Mouse (Mus musculus) neural tube, embryonic 15.5 days (tissue): Measurements from ENCODE around the gene Mkrn2. TPM values are rescaled to one million over a fixed set of nuclear protein-coding genes. Genes with fewer than 3 reads are reported as not detected.

Experiments used
- ATAC-seq: fragments of 200-750 bp; cut with Nextera tagmentation; 2 replicates; pipeline ENCODE4 v1.8.0; 2017; ENCODE audit warnings: mild to moderate bottlenecking, moderate TSS enrichment, moderate library complexity; ENCODE audit not compliant: low FRiP score
- H3K27ac ChIP-seq: fragments of 300-500 bp; sonication (generic); replicated peaks from 2 replicates; pipeline ENCODE4 v1.5.1; 2015; ENCODE audit warnings: mild to moderate bottlenecking, inconsistent platforms
- H3K27me3 ChIP-seq: fragments of 300-500 bp; sonication (generic); replicated peaks from 2 replicates; pipeline ENCODE4 v1.6.1; 2015; ENCODE audit warnings: inconsistent platforms
- H3K36me3 ChIP-seq: fragments of 300-500 bp; sonication (generic); 2 replicates; pipeline ENCODE4 v1.6.1; 2015; ENCODE audit warnings: inconsistent platforms
- H3K4me1 ChIP-seq: fragments of 300-500 bp; sonication (generic); 2 replicates; pipeline ENCODE4 v1.6.1; 2015; ENCODE audit warnings: inconsistent platforms
- H3K4me2 ChIP-seq: fragments of 300-500 bp; sonication (generic); 2 replicates; pipeline ENCODE4 v1.6.1; 2015; ENCODE audit warnings: inconsistent platforms, mild to moderate bottlenecking, moderate library complexity
- H3K4me3 ChIP-seq: fragments of 300-500 bp; sonication (generic); replicated peaks from 2 replicates; pipeline ENCODE4 v1.5.1; 2015; ENCODE audit warnings: mild to moderate bottlenecking, inconsistent platforms
- H3K9ac ChIP-seq: fragments of 300-500 bp; sonication (generic); replicated peaks from 2 replicates; pipeline ENCODE4 v1.6.1; 2015; ENCODE audit warnings: mild to moderate bottlenecking, inconsistent platforms
- H3K9me3 ChIP-seq: fragments of 300-500 bp; sonication (generic); replicated peaks from 2 replicates; pipeline ENCODE4 v1.6.1; 2016; ENCODE audit warnings: inconsistent platforms
- WGBS: fragments of 180-500 bp; shearing (Covaris S2); methylation state at CpG from one replicate; pipeline ENCODE4 v1.1.7; 2015; ENCODE audit warnings: mixed read lengths; 5-methylcytosine and 5-hydroxymethylcytosine counted together
- polyA plus RNA-seq: library from polyadenylated mRNA; unstranded; fragments of >200 nt; fragmentation: Nextera tagmentation; extraction: Ambion mirVana; gene quantifications from 2 replicates; pipeline ENCODE4 v1.2.1, GENCODE M21; 2015

Gene Mkrn2
- polyA plus RNA-seq, 1 experiment from 2014 or later = 37.7 TPM

GRCm38 (mm10) chr6:115583430-115584125 is 18.1 kb upstream of the Mkrn2 start:
- Histone ChIP-seq H3K27ac (no peak overlapping the region), H3K9me3 (no peaks in the 10 kb centered on the region), H3K9ac (no peak overlapping the region), H3K27me3 (no peaks in the 10 kb centered on the region), H3K36me3 (peaks cover 25% of the 10 kb centered on the region), H3K4me2 (no peak overlapping the region), H3K4me1 (no peaks in the 10 kb centered on the region), H3K4me3 (no peak overlapping the region)
- WGBS = 78% methylated on average over 6 of the region's 6 CpGs
- ATAC-seq = no peak

GRCm38 (mm10) chr6:115584176-115584575 is 17.5 kb upstream of the Mkrn2 start:
- 82% methylated on average over 3 of the region's 3 CpGs for WGBS
- no peak overlapping the region for H3K9ac ChIP-seq

GRCm38 (mm10) chr6:115586321-115586720 is 15.4 kb upstream of the Mkrn2 start:
- Histone ChIP-seq H3K36me3 (peaks cover 5% of the 10 kb centered on the region; the same call in 1 of the 2 replicates), H3K27me3 (no peaks in the 10 kb centered on the region), H3K27ac (no peak overlapping the region), H3K4me1 (no peaks in the 10 kb centered on the region), H3K9me3 (no peaks in the 10 kb centered on the region), H3K9ac (no peak overlapping the region), H3K4me3 (no peak overlapping the region), H3K4me2 (no peak overlapping the region)
- 90% methylated on average over 10 of the region's 10 CpGs for WGBS
- no peak for ATAC-seq

More at GRCm38 (mm10) chr6:115584176-115584575, 17.5 kb upstream of the Mkrn2 start:
- H3K27ac ChIP-seq = no peak overlapping the region
- ATAC-seq = no peak
- H3K27me3 ChIP-seq = no peaks in the 10 kb centered on the region
- no peaks in the 10 kb centered on the region for H3K9me3 ChIP-seq
- H3K4me1 ChIP-seq = no peaks in the 10 kb centered on the region
- H3K4me2 ChIP-seq = no peak overlapping the region
- H3K4me3 ChIP-seq = no peak overlapping the region
- H3K36me3 ChIP-seq = peaks cover 20% of the 10 kb centered on the region

- no peak overlapping the region for H3K9ac ChIP-seq
- no peak overlapping the region for H3K27ac ChIP-seq
- no peaks in the 10 kb centered on the region for H3K36me3 ChIP-seq
- WGBS = 93% methylated on average over 19 of the region's 19 CpGs
- H3K9me3 ChIP-seq = no peaks in the 10 kb centered on the region
- no peak for ATAC-seq
- H3K4me3 ChIP-seq = no peak overlapping the region
- no peaks in the 10 kb centered on the region for H3K4me1 ChIP-seq
- H3K27me3 ChIP-seq = no peaks in the 10 kb centered on the region
- H3K4me2 ChIP-seq = no peak overlapping the region
These were observed 9.9 kb upstream of the Mkrn2 start for GRCm38 (mm10) chr6:115591692-115592359.

- Histone ChIP-seq H3K4me2 (no peak within 1 kb of the TSS), H3K9ac (no peak within 1 kb of the TSS), H3K36me3 (no peaks in the 10 kb centered on the region), H3K4me1 (no peaks in the 10 kb centered on the region), H3K9me3 (no peaks in the 10 kb centered on the region), H3K27ac (no peak within 1 kb of the TSS), H3K27me3 (no peaks in the 10 kb centered on the region), H3K4me3 (no peak within 1 kb of the TSS)
- WGBS = 67% methylated on average over 5 of the region's 5 CpGs
- no peak for ATAC-seq
These were observed 9.2 kb upstream of the Mkrn2 start, which contains the start of gene Mkrn2os for GRCm38 (mm10) chr6:115592458-115592857. Gene Mkrn2os, minus strand, starts transcription at chr6:115592576.

- no peak for ATAC-seq
- Histone ChIP-seq H3K4me1 (no peaks in the 10 kb centered on the region), H3K9ac (no peak overlapping the region), H3K4me2 (no peak overlapping the region), H3K27me3 (no peaks in the 10 kb centered on the region), H3K36me3 (no peaks in the 10 kb centered on the region), H3K27ac (no peak overlapping the region), H3K9me3 (no peaks in the 10 kb centered on the region), H3K4me3 (no peak overlapping the region)
- 84% methylated on average over 4 of the region's 4 CpGs for WGBS
These were observed 8.4 kb upstream of the Mkrn2 start for GRCm38 (mm10) chr6:115593252-115593651.

GRCm38 (mm10) chr6:115594463-115594862 is 7.2 kb upstream of the Mkrn2 start:
- Histone ChIP-seq H3K9ac (no peak overlapping the region), H3K4me3 (no peak overlapping the region), H3K9me3 (no peaks in the 10 kb centered on the region), H3K4me1 (no peaks in the 10 kb centered on the region), H3K36me3 (no peaks in the 10 kb centered on the region), H3K27me3 (no peaks in the 10 kb centered on the region), H3K4me2 (no peak overlapping the region), H3K27ac (no peak overlapping the region)
- WGBS = 83% methylated on average over 3 of the region's 3 CpGs
- no peak for ATAC-seq

- WGBS = 62% methylated on average over 3 of the region's 3 CpGs
- ATAC-seq = no peak
- Histone ChIP-seq H3K36me3 (no peaks in the 10 kb centered on the region), H3K9me3 (no peaks in the 10 kb centered on the region), H3K4me2 (no peak overlapping the region), H3K9ac (no peak overlapping the region), H3K27me3 (no peaks in the 10 kb centered on the region), H3K4me3 (no peak overlapping the region), H3K4me1 (no peaks in the 10 kb centered on the region), H3K27ac (no peak overlapping the region)
These were observed 6.0 kb upstream of the Mkrn2 start for GRCm38 (mm10) chr6:115595667-115596066.

GRCm38 (mm10) chr6:115601322-115601714 is 384 bp upstream of the Mkrn2 start:
- Histone ChIP-seq H3K27ac (no peak overlapping the region), H3K4me2 (peak overlapping the region; percentile 86), H3K36me3 (no peaks in the 10 kb centered on the region), H3K4me1 (peaks cover 18% of the 10 kb centered on the region), H3K27me3 (no peaks in the 10 kb centered on the region), H3K9ac (no peak overlapping the region), H3K4me3 (peak overlapping the region; percentile 96), H3K9me3 (no peaks in the 10 kb centered on the region)
- WGBS = 61% methylated on average over 4 of the region's 4 CpGs
- 0 out of 2 replicates have a peak, but pooled peaks have one; percentile 5 for ATAC-seq

- Histone ChIP-seq H3K9me3 (no peaks in the 10 kb centered on the region), H3K4me1 (peaks cover 19% of the 10 kb centered on the region), H3K27ac (no peak overlapping the region), H3K27me3 (no peaks in the 10 kb centered on the region), H3K36me3 (peaks cover 12% of the 10 kb centered on the region), H3K4me2 (no peak overlapping the region), H3K9ac (no peak overlapping the region), H3K4me3 (no peak overlapping the region)
- 90% methylated on average over 1 of the region's 1 CpGs for WGBS
- no peak for ATAC-seq
These were observed 4.8 kb downstream of the Mkrn2 start for GRCm38 (mm10) chr6:115606461-115606860.

GRCm38 (mm10) chr6:115607429-115607828 is 5.7 kb downstream of the Mkrn2 start:
- Histone ChIP-seq H3K36me3 (peaks cover 21% of the 10 kb centered on the region), H3K9ac (no peak overlapping the region), H3K4me2 (no peak overlapping the region), H3K9me3 (no peaks in the 10 kb centered on the region), H3K27ac (no peak overlapping the region), H3K4me3 (no peak overlapping the region), H3K27me3 (no peaks in the 10 kb centered on the region), H3K4me1 (peaks cover 16% of the 10 kb centered on the region)
- no peak for ATAC-seq
- 59% methylated on average over 4 of the region's 4 CpGs for WGBS

- Histone ChIP-seq H3K36me3 (peaks cover 37% of the 10 kb centered on the region), H3K4me3 (no peak overlapping the region), H3K9ac (no peak overlapping the region), H3K4me1 (peaks cover 6% of the 10 kb centered on the region; the same call in 1 of the 2 replicates), H3K27me3 (no peaks in the 10 kb centered on the region), H3K27ac (no peak overlapping the region), H3K9me3 (no peaks in the 10 kb centered on the region), H3K4me2 (no peak overlapping the region)
- WGBS = 75% methylated on average over 3 of the region's 3 CpGs
- no peak for ATAC-seq
These were observed 7.4 kb downstream of the Mkrn2 start for GRCm38 (mm10) chr6:115609121-115609520.
